Mouse (Mus musculus) lung, postnatal 25 days (tissue): Measurements from ENCODE around the gene Gm10961.

ENCODE experiments used
- DNase-seq: peaks from one replicate; pipeline ENCODE4 v3.0.0; 2022; ENCODE audit warnings: low spot score

Gene Gm10961

DNA sequence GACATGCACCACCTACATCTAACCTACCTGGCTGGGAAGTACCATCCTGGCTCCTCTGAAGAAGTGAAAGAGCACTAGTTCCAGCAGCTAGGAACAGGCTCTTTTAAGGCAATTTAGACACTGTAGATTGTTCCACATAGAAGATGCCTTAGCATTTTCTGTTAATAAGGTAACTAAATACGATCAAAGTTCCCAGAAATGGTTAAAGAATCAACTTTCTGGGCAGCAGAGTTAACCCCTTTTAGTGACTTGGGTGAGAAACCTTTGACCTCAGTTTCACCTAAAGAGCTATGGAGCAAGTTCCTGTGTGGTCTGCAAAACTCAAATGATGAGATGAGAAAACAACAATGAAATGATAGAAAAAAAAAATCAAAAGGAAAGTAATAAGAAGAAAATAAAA, 33.5 kb downstream of the Gm10961 start:
- no peak for DNase-seq

DNA sequence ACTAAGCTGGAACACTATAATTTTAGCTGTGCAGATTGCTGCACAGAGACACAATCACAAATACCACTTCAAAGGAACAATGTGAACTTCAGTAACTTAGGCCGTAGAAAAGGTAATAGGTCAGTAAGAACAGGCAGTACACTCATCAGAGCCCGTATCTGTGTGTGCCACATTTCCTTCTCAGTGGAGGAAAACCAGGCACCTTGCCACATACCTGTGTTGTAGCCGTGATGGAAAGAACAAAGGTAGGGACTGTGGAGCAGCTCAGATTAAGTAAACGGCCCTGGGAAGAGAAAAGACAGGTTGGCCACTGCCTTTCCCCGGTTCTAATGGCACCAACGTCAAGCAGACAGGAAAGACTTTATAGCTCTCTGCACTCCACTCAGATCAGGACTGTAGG, 36.3 kb downstream of the Gm10961 start:
- DNase-seq, result no peak

DNA sequence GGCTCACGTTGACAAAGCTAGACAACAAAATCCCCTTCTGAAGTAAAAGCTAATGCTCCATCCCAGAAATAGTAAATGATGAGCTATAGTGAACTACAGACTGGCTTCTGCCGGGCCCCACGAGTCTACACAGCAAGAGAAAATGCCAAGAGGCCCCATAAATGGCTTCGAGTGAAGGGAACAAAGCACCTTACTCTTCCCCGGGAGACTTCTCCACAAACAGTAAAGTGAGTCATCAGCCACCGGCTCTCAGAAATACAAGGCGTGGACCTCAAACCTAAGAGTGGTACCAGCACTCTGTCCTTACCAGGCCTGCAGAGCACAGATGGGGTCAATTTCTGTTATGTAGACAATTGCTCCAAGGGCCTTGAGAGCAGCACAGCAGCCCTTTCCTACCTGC, 37.7 kb downstream of the Gm10961 start:
- DNase-seq, result no peak

DNA sequence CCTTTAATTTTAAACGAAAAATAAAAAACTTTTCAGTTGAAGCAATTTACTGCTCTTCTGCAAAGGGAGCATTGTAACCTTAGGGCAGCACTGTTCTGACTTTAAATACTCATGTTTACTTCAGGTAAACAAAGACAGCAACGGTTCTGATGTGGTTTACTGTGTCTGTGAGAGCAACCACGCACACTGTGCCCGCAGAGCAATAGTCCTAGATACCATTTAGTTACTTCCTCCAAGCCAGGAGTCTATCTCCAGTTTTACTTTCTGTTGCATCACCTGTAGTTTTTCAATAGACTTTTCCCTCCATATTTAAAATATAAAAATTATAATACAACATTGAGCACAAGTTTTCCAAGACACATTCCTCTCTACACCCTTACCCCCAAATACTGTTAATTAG, 39.4 kb downstream of the Gm10961 start:
- no peak for DNase-seq

DNA sequence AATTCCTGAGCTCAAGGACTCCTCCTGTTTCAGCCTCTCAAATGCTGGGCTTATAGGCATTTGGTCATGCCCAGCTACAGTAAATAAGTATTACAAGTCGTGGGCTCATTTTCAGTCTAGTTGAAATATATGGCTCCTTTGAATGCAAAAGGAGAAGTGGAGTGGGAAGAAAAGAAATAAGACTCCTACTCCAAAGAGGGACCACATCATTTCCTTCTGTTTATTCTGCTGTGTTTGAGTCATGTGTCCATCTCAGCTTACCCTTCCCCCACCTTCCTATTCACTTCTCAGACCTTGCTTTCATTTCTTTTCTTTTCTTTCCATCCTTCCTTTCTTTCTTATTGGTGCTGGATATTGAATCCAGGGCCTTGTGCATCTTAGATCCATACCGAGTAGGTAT, 40.4 kb downstream of the Gm10961 start:
- no peak for DNase-seq

- DNase-seq, result peak; percentile 31
These were observed 49.9 kb downstream of the Gm10961 start for GRCm38 (mm10) chr3:107680790-107681576.
